Mouse (Mus musculus) testis, adult 2 months (tissue): Measurements from ENCODE around the gene 4930402F06Rik. TPM values are rescaled to one million over a fixed set of nuclear protein-coding genes. Genes with fewer than 3 reads are reported as not detected.

Source experiments
- H3K27ac ChIP-seq: fragments of 200-500 bp; 2 replicates; pipeline ENCODE4 v1.5.1; 2012; ENCODE audit warnings: low read depth, low read length; ENCODE audit not compliant: control insufficient read depth, insufficient read depth
- H3K27me3 ChIP-seq: fragments of 200-500 bp; 2 replicates; pipeline ENCODE4 v1.6.1; 2012; ENCODE audit warnings: mild to moderate bottlenecking, low read length, moderate library complexity; ENCODE audit not compliant: control insufficient read depth, insufficient read depth
- H3K36me3 ChIP-seq: fragments of 200-500 bp; 2 replicates; pipeline ENCODE4 v1.6.1; 2012; ENCODE audit warnings: mild to moderate bottlenecking, low read length; ENCODE audit not compliant: control insufficient read depth, insufficient read depth
- H3K4me1 ChIP-seq: fragments of 200-500 bp; 2 replicates; pipeline ENCODE4 v1.6.1; 2012; ENCODE audit warnings: low read length; ENCODE audit not compliant: control insufficient read depth, insufficient read depth
- H3K4me3 ChIP-seq: fragments of 200-500 bp; 2 replicates; pipeline ENCODE4 v1.5.1; 2012; ENCODE audit warnings: low read depth, mild to moderate bottlenecking, low read length, moderate library complexity, mixed read lengths; ENCODE audit not compliant: control insufficient read depth
- CTCF ChIP-seq: fragments of 200-500 bp; IDR thresholded peaks from 2 replicates; pipeline ENCODE4 v1.5.1; 2012; ENCODE audit warnings: low read depth, mild to moderate bottlenecking, inconsistent platforms, low read length, moderate library complexity; ENCODE audit not compliant: control insufficient read depth, insufficient read depth, insufficient replicate concordance
- POLR2A ChIP-seq: fragments of 200-500 bp; IDR thresholded peaks from 2 replicates; pipeline ENCODE4 v1.6.1; 2012; ENCODE audit warnings: low read depth, mild to moderate bottlenecking, inconsistent platforms, low read length, moderate library complexity; ENCODE audit not compliant: control insufficient read depth
- polyA plus RNA-seq: library from polyadenylated mRNA; depleted of rRNA; stranded (reverse); fragments of >200 nt; gene quantifications from 2 replicates; pipeline ENCODE4 v1.2.3, GENCODE M21; 2012

4930402F06Rik gene
- polyA plus RNA-seq, 1 experiment, result 4.5 TPM

GRCm38 (mm10) chr2:35342605-35343004, 54.4 kb downstream of the 4930402F06Rik start:
- no peaks in the 10 kb centered on the region for H3K27me3 ChIP-seq
- H3K36me3 ChIP-seq, result no peaks in the 10 kb centered on the region
- no peak overlapping the region for H3K27ac ChIP-seq
- TF ChIP-seq POLR2A (no peak), CTCF (no peak)
- peaks cover 3% of the 10 kb centered on the region for H3K4me1 ChIP-seq
- no peak overlapping the region for H3K4me3 ChIP-seq

GRCm38 (mm10) chr2:35338707-35339106, 58.3 kb downstream of the 4930402F06Rik start:
- H3K27me3 ChIP-seq, result no peaks in the 10 kb centered on the region
- no peak overlapping the region for H3K27ac ChIP-seq
- H3K4me1 ChIP-seq, result peaks cover 10% of the 10 kb centered on the region
- TF ChIP-seq CTCF (no peak), POLR2A (no peak)
- H3K4me3 ChIP-seq, result no peak overlapping the region
- H3K36me3 ChIP-seq, result no peaks in the 10 kb centered on the region

GRCm38 (mm10) chr2:35338036-35338435, 58.9 kb downstream of the 4930402F06Rik start:
- no peaks in the 10 kb centered on the region for H3K27me3 ChIP-seq
- H3K36me3 ChIP-seq, result no peaks in the 10 kb centered on the region
- H3K4me1 ChIP-seq, result peaks cover 10% of the 10 kb centered on the region
- no peak for TF ChIP-seq CTCF
- no peak for TF ChIP-seq POLR2A
- no peak overlapping the region for H3K27ac ChIP-seq
- H3K4me3 ChIP-seq, result no peak overlapping the region

GRCm38 (mm10) chr2:35337419-35337818, 59.6 kb downstream of the 4930402F06Rik start:
- Histone ChIP-seq H3K27ac (peak overlapping the region; percentile 94), H3K4me3 (peak overlapping the region; percentile 98), H3K4me1 (peaks cover 10% of the 10 kb centered on the region), H3K27me3 (no peaks in the 10 kb centered on the region), H3K36me3 (no peaks in the 10 kb centered on the region)
- TF ChIP-seq CTCF, result no peak
- no peak for TF ChIP-seq POLR2A

- peak within 1 kb of the TSS; percentile 97 for H3K27ac ChIP-seq
- TF ChIP-seq CTCF, result no peak
- TF ChIP-seq POLR2A, result peak; percentile 81
Observed at GRCm38 (mm10) chr2:35336388-35337280, 60.3 kb downstream of the 4930402F06Rik start, which contains the start of gene Stom. Stom (minus strand) TSS chr2:35336976.

GRCm38 (mm10) chr2:35335620-35336019, 61.4 kb downstream of the 4930402F06Rik start:
- TF ChIP-seq POLR2A (no peak), CTCF (no peak)
- Histone ChIP-seq H3K27me3 (no peaks in the 10 kb centered on the region), H3K4me3 (no peak overlapping the region), H3K4me1 (peaks cover 10% of the 10 kb centered on the region), H3K27ac (no peak overlapping the region), H3K36me3 (no peaks in the 10 kb centered on the region)

More at GRCm38 (mm10) chr2:35336388-35337280, 60.3 kb downstream of the 4930402F06Rik start, which contains the start of gene Stom:
- no peaks in the 10 kb centered on the region for H3K36me3 ChIP-seq
- peaks cover 10% of the 10 kb centered on the region for H3K4me1 ChIP-seq
- peak within 1 kb of the TSS; percentile 98 for H3K4me3 ChIP-seq
- H3K27me3 ChIP-seq, result no peaks in the 10 kb centered on the region

- peaks cover 10% of the 10 kb centered on the region for H3K4me1 ChIP-seq
- H3K27ac ChIP-seq, result no peak overlapping the region
- H3K27me3 ChIP-seq, result no peaks in the 10 kb centered on the region
- no peaks in the 10 kb centered on the region for H3K36me3 ChIP-seq
- TF ChIP-seq POLR2A (no peak), CTCF (no peak)
- H3K4me3 ChIP-seq, result no peak overlapping the region
Observed at GRCm38 (mm10) chr2:35333670-35334069, 63.3 kb downstream of the 4930402F06Rik start.
